Mouse (Mus musculus): ENCODE measurements around the gene Eml3. TPM values are rescaled to one million over a fixed set of nuclear protein-coding genes. Genes with fewer than 3 reads are reported as not detected.
"Not testable (repeated sequence)": the region's sequence is repeated elsewhere in the genome, so short reads cannot be mapped to it uniquely, and the experiment has no call there.

The Eml3 gene
- total RNA-seq (2021): 10 to 100 TPM; 46.9 to 59.1 TPM
- long read RNA-seq, experiment 1, transcript Eml3-202 (22 exons, 2,978 nt): minor isoform, 23 of 88 reads
- long read RNA-seq, experiment 1, transcript Eml3-201 (22 exons, 3,322 nt): major isoform, 29 of 88 reads
- long read RNA-seq, experiment 1, partial matches to known transcripts: 31 of 88 reads
- long read RNA-seq, experiment 1, other reads (novel, unspliced or antisense): 5 of 88 reads
- long read RNA-seq, experiment 2, transcript Eml3-202 (22 exons, 2,978 nt): major isoform, 6 of 21 reads
- long read RNA-seq, experiment 2, partial matches to known transcripts: 5 of 21 reads
- long read RNA-seq, experiment 2, other reads (novel, unspliced or antisense): 6 of 21 reads

GRCm38 (mm10) chr19:8929224-8930088, at the start of gene Eml3, which contains the start of gene Rom1:
Eml3 (plus strand) TSS chr19:8929552.
Rom1 (minus strand) TSS chr19:8929356.
- DNase-seq: peak; percentile 96

GRCm38 (mm10) chr19:8880311-8881033, 48.9 kb upstream of the Eml3 start, which contains the start of gene Uqcc3:
Uqcc3 (minus strand) TSS chr19:8880923.
- DNase-seq: peak; percentile 92 to 93

- DNase-seq: no peak
These were observed 48.3 kb upstream of the Eml3 start for GRCm38 (mm10) chr19:8881034-8881392.

- no peak for DNase-seq
These were observed 45.7 kb upstream of the Eml3 start, which contains the start of the genes Lbhd1 and Gm49403 for GRCm38 (mm10) chr19:8883616-8884015. Lbhd1 (plus strand) TSS chr19:8883732. Gm49403 (plus strand) TSS chr19:8883930.

- DNase-seq: no peak
These were observed 42.3 kb upstream of the Eml3 start for GRCm38 (mm10) chr19:8886916-8887584.

- DNase-seq: no peak
These were observed 41.5 kb upstream of the Eml3 start for GRCm38 (mm10) chr19:8887585-8888463.

GRCm38 (mm10) chr19:8888511-8889385, 40.6 kb upstream of the Eml3 start, which contains the start of the genes 1810009A15Rik and Gm49416:
1810009A15Rik (plus strand) TSS chr19:8888853.
Gm49416 (plus strand) TSS chr19:8888926.
- peak; percentile 94 to 96 for DNase-seq

- peak; percentile 88 for DNase-seq
These were observed 36.3 kb upstream of the Eml3 start, which contains the start of gene Ints5 for GRCm38 (mm10) chr19:8892829-8893766. Ints5 (plus strand) TSS chr19:8893005.

- DNase-seq: no peak
These were observed 33.9 kb upstream of the Eml3 start for GRCm38 (mm10) chr19:8895397-8895960.

- DNase-seq: not testable (repeated sequence)
These were observed 33.1 kb upstream of the Eml3 start for GRCm38 (mm10) chr19:8896231-8896630.

- peak; percentile 70 to 77 for DNase-seq
These were observed 32.0 kb upstream of the Eml3 start for GRCm38 (mm10) chr19:8897211-8897864.

- DNase-seq: peak; percentile 97
These were observed 31.4 kb upstream of the Eml3 start, which contains the start of gene Ganab for GRCm38 (mm10) chr19:8897865-8898495. Ganab (plus strand) TSS chr19:8898071.

GRCm38 (mm10) chr19:8898576-8898975, 30.8 kb upstream of the Eml3 start:
- no peak for DNase-seq

GRCm38 (mm10) chr19:8899079-8899478, 30.3 kb upstream of the Eml3 start:
- DNase-seq: peak in 1 of 2 experiments; percentile 34

- no peak for DNase-seq
These were observed 25.9 kb upstream of the Eml3 start for GRCm38 (mm10) chr19:8903412-8903811.

- DNase-seq: no peak
These were observed 20.8 kb upstream of the Eml3 start for GRCm38 (mm10) chr19:8908531-8908930.

GRCm38 (mm10) chr19:8911810-8912209, 17.5 kb upstream of the Eml3 start:
- no peak for DNase-seq
